Mouse (Mus musculus): ENCODE results near the gene Stk32c.

DNA sequence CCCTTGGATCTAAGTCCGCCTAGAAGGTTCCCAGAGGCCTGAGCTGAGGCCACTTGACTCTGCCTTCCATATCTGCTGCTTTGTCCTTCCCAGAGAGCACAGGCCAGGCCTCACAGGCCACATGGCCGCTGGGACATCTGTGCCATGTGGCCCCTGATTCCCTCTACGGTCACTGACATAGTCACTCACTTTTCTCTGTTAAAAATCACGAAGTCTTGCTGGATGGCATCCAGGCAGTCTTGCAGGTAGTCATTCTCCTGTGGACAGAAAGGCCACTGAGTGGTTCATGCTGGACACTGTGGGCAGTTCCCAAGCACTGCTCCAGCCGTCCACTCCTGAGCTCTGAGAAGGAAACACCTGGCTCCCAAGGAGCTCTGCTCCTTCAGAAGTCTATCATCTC, 108.0 kb downstream of the Stk32c start:
- TF ChIP-seq CTCF (IDR thresholded peaks at IDR 0.05; ENCODE audit: extremely low read depth, insufficient read depth, low read length), result no peak
- no peak for TF ChIP-seq POLR2A (IDR thresholded peaks at IDR 0.05; ENCODE audit: extremely low read depth, insufficient read depth, low read length)
